Mouse (Mus musculus): ENCODE results near the gene Prf1.

- TF ChIP-seq CTCF (IDR thresholded peaks at IDR 0.05; ENCODE audit: low read depth, low read length) (no peak), POLR2A (IDR thresholded peaks at IDR 0.05; ENCODE audit: borderline replicate concordance, low read depth, low read length) (no peak)
Measured at GRCm38 (mm10) chr10:61325782-61326328, 28.2 kb downstream of the Prf1 start.
